Mouse (Mus musculus): ENCODE measurements around the gene Tcf3.

DNA sequence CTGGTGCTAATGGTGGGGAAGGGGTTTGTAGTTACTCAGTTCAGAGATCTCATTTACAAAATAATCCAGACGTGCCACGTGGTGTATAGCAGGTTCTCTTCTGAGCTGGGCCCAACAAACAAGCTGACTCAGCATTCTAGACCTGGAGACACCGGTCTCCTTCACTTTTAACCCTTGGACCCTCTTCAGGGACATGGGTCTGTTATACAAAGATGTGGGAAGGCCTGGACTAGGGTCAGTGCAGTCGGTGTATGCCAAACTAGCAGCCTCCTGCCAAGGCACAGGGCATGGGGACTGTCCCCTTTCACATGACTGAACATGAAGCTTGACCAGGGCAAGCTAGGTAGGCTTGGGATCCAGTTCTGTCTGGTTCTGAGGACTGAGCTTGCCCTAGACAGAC is 26.9 kb upstream of the Tcf3 start:
- TF ChIP-seq CTCF (IDR thresholded peaks at IDR 0.05; ENCODE audit: low read depth), result no peak
- TF ChIP-seq EP300 (IDR thresholded peaks at IDR 0.05; ENCODE audit: low read depth), result no peak

All from liver, embryonic 14.5 days (tissue).